Mouse (Mus musculus) mouse trophoblast stem cell (cell line): Measurements from ENCODE around the gene Tubb1.

Experiments
- in situ Hi-C, 2 experiments: fragments of 300-500 bp; cut with MseI, MboI; formaldehyde crosslinking; loops; 2 replicates in 1 of 2; 3 replicates in 1 of 2; pipeline ENCODE4 v1.15.1; 2025

Gene Tubb1

DNA sequence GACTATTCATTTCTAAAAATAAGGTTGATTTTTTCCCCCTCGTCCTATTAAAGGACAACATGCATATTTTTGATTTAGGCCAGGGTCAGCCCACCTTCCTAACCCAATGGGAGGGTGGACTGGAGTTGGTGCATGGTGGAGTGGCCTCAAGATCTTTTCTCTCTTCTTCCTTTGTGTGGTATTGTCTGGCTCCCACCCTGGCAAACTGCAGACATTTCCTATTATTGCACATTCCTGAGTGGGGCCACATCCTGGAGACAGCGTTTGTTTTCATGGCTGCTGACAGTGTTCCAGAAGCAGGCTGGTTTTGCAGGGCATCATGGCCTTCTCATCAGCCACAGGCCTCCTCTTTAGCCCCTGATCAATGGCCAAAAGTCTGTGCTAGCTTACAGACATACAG, 7.4 kb upstream of the Tubb1 start:
- in situ Hi-C loops = no loop called here

DNA sequence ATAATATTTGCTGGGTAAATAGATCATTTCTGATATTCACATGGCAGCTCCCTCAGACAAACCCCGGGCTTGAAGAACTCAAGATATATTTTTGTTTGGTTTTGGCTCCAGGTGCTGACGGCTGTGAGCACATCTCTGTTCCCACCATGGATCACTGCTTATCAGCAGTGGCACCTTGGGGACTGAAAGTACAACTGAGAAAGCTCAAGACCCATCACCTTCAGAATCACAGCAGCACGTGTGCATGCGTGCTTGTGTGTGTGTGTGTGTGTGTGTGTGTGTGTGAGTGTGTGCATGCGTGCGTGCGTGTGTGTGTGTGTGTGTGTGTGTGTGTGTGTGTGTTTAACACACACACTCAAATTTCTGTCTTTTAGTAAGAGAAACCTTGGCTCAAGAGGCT, 6.1 kb upstream of the Tubb1 start:
- in situ Hi-C loops = no loop called here

DNA sequence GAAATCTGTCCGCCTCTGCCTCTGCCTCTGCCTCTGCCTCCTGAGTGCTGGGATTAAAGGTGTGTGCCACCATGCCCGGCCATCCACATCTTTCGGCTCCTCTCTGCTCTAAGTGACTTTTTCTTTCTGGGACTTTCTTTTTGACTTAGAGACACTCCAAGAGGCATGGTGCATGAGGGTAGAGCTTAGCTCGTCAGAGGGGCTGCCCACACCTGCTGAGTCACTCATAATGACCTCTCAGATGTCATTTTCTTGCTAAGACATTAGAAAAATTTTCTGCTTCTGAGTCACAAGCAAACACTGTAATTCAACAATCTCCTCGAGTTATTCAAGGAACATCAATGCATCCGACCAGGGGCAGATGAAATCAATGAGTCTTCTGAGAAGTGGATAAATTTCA, 5.5 kb upstream of the Tubb1 start:
- in situ Hi-C loops = no loop called here

DNA sequence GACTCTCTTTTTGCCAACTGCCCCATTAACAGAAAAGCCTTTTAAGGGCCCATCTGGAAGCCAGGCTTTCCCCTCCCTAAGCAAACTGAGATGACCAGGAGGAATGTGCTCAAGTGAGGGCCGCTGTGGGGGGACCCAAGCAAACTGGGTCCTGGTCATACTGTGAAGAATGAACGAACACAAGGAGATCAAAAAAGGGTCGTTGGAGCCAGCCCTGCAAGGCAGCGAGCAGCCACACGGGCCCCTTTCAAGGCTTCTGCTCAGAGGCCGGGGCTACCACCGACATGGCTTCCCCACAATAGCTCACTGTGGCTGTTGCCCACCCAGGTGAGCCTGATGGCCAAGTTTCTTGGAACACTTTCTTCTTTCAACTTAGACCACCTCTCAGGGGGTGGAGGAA, 4.0 kb upstream of the Tubb1 start:
- in situ Hi-C loops = no loop called here

DNA sequence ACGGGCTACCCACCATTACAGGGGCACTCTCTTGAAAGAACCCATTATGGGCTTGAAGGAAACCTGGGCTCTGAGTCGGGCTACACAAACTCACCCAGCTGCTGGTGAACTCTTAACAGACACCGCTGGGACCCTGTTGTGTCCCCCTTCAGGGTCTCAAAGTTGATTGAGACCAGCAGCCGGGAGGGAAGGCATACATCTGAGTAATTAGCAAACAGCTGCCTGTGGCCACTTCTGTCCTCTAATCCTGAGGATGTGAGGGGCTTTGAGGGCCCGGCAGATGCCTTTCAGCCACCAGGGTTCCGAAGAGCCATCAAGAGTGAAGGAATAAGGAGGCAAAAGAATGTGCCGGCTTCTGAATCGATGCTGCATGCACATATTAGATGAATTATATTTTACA, 3.6 kb upstream of the Tubb1 start:
- in situ Hi-C loops = no loop called here

DNA sequence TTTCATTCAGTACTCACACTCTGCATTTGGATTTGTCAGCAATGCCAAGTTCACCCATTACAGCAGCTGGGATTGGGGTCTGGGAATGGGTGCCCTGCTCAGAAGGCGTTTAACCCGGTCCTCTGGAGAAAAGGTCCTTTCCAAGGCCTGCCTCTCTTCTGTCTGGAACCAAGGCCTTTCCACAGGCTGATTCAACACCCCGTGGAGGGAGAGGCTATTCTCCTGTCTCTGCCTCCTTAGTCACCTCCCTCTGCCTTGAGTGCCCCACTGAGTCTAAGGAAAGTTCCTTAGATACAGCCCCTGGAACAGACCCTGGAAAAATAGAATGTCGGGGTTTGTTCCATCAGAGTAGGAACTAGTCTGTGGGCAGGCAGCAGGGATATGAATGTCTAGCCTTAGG, 2.1 kb upstream of the Tubb1 start:
- in situ Hi-C loops = no loop called here

DNA sequence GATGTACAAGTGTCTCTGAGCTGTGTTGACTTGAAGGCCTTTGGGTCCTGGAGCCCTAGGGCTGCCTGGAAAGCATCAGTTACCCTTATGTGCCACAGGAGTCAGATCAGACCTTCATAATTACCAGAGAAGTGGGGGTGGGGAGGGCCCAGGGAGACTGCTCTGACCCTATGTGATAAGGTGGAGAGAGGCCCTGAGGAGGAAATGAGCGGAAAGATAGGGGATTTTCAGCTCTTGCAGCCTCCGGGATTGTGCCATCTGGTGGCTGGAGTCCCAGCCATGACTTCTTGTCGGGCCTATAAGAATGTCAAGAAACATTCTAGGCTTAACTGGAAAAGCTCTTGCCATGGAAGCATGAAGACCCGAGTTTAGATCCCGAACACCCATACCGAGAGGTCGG, 3.2 kb downstream of the Tubb1 start:
- in situ Hi-C loops = loop anchor here in 1 of 2 experiments (10.0 kb wide), 1 partner anchor 139 kb away; no protein-coding TSS in a partner anchor

DNA sequence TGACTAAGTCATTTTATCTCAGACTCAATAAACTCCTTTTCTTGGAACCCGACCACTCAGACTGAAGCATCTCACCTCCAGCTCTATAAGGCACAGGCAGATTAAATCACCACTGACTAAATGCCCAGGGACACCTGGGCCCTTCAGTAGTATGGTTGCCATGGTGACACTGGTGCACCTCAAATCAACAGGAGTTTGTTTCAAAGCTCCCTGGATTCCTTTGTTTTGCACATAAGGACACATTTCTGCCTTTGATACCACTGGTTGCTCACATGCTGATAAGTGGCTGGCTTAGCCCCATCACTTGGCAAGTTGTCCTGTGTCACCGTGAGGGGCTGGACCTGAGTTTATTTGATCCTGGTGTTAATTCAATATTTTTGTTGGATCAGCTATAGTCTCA, 8.9 kb downstream of the Tubb1 start:
- in situ Hi-C loops = loop anchor here in 1 of 2 experiments (10.0 kb wide), 1 partner anchor 145 kb away; no protein-coding TSS in a partner anchor

DNA sequence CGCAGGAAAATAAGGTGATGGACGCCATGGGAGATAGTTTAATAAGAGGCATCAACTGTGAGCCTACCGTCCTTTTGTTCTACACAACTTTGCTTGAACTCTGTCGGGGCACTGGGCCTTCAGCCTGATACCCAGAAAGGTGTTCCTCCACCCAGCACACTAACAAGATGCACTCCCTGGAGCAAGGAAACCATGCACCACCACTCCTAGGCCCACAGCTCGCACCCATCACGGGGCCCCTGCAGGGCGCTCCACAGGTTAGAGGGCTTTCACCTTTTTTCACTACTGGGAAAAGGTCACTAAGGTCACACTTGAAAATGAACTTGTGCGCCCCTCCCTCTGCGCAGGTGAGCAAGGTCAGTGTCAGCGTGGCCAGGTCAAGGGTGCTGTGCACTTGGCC, 12.9 kb downstream of the Tubb1 start:
- in situ Hi-C loops = no loop called here

DNA sequence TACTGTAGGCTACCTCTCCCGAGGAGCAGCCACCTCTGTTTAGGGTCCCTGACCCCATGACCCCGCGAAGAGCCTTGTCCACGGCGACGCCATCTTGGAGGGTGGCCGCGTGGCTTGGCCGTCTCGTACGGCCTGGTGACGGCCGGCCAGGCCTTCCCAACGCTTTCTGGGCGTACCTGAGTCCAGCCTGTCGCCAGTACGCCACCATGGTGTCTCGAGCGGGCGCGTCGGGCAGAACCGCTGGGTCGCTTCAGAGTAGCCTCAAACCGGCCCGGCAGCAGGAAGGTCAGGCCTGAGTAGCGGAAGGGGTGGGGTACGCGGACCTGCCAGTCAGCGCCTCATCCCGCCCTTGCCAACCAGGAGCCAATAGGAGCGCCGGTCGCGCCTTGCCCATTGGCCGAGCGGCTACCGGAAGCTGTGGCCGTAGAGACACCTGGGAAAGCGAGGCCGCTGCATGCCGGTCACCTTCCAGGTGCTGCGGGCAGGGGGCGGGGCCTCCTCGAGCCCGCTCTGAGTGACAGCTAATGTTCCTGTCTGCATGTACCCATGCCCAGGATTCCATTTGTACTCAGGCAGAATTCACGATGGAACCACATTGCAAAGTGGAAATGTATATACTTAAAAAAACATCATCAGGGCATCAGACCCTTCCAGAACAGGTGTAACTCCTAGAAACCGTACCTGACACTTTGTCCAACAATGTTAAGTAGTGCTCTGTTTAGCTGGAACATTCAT, 13.5 kb downstream of the Tubb1 start, which contains the start of gene Atp5e:
Gene Atp5e (minus strand): TSS at position 317 of the 735 bp plus-strand sequence.
- in situ Hi-C loops = no loop called here

DNA sequence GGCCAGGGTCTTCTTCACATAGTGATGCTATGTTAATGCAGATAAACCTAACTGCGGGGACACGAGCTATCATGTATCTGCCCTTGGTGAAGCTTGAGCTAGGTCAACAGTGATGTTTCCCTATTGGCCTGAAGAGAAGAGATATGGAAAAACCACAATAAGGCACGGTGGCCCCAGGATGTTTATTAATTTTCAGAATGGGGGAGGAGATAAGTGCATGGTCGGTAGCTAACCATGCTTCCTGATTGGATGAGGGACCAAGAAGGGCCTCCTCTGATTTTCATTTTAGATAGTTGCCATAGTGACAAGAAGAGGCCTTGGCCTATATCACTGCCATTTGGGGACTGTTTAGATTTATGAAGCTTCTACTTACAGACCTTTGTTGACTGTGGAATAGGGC, 19.8 kb downstream of the Tubb1 start:
- in situ Hi-C loops = no loop called here

DNA sequence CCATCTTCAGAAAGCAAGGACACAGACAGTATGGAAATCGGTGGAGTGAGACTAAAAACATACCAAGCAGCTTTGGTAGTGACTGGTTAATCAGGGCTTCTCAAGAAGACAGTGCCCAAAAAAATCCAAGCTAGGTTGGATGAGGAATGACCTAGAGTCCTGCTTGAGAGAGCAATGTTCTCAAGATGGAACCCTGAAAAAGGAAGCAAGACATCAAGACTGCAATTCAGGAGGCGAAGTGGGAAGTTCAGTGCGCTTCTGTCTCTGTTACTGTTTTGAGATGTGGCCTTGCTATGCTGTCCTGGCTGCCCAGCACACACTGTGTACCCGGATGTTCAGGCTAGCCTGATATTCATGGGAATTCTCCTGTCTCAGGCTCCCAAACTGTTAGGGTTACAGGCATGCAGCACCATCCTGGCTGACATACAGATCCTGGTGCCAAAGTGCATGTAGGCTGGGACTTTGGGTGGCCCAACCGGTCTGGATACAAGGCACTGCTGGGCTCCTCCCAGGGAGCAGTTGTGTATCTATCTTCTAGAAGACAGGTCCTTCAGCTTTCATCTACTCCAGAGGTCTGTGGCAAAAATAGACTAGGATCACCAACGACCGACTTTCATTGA, 20.4 kb downstream of the Tubb1 start:
- in situ Hi-C loops = no loop called here

DNA sequence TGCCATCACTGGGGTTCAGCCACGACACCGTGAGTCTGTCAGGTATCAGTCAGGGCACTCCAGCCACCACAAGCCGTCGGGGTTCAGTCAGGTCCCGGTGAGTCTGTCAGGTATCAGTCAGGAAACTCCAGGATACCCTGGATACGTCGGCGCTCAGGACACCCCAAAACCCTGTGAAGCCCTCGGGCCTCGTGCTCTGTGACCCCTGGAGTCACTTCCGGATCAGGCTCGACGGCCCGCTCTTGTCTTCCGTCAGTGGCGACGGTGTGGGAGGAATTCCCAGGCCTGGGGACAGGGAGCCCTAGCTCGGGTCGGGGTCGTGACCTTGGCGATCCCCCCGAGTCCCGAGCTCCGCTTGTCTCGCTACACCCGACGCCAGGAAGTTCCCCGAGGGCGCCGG, 21.9 kb downstream of the Tubb1 start:
- in situ Hi-C loops = no loop called here

DNA sequence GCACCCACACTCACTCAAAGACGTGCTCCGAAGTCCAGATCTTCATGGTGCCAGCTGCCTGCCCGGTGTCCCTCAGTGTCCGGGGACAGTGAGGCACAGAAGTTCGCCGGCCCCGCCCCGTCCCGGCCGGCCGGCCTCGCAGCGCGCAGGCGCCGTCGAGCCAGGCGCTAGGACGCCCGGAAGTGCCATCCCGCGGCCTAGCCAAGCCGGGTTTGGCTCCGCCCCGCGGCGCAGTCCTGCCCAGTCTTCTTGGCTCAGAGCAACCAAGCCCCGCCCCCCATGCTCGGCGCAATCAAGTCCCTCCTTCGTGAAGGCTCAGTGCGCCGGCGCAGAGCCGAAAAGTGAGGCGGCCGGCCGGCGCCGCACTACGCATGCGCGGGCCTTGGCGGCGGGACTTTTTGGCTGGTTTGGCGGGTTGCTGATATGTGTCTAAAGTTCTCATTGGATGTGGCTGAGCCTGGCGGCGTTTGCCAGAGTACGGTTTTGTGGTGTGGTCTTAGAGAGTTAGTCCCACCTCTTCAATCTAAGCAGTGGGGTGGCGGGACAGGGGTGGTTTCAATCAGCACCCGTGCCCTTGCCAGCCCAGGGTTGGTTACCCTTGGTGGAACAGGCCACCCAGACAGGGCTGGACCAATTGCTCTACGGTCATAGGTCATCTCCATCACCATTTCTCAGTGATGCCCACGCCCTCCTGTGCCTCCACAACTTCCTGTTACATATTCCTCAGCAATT, 22.5 kb downstream of the Tubb1 start, which contains the start of gene Prelid3b:
Gene Prelid3b (minus strand): TSS at position 264 of the 732 bp plus-strand sequence.
- in situ Hi-C loops = no loop called here

DNA sequence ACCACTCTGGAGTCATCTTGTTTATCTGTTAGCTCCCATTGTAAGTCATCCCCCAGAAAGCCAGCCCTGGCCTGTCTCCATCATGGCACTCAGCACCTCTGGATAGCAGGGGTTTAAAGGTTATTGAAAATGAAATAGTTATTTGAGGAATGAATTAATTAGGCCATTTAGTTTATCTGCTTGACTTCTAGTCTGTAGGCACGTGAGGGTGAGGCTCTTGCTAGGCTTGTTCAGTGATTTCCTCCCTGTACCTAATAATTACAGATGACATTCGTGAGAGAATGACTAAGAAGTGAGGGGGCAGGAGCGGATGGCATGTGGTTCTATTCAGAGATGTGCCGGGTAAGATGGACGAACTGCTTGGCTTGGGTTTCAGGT, 23.0 kb downstream of the Tubb1 start:
- in situ Hi-C loops = no loop called here

DNA sequence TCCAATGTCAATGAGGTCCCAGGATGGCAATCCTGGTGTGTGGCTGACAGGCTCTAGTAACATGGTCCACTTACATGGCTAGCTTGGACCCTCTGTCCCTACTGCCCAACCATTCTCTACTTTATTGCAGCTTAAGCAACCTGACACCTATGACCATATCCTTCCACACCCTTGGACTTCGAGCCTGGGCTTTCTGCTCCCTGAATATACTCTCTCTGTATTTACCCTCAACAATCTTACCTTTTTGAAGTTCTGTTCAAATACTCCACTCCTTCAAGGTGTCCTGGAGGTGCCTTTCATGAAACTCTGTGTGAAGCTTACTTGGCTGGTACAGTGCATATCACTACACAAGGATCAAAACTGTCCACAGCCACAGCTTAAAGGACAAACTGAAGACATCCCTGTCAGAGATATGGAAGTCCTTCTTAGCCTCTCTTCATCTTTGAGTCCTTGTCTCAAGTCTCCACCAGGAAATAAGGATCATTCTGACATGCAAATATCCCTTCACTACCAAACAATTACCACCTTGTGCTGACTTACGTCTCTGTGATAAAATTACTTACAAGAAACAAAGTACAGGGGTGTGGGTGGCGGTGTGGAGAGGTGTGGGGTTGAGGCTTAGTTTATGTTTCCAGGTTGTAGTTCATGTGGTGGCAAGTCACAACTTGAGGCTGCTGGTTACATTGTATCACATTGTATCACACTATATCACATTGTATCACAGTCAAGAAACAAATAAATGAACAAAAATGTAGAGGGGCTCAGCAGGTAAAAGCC, 27.2 kb downstream of the Tubb1 start:
- in situ Hi-C loops = no loop called here

DNA sequence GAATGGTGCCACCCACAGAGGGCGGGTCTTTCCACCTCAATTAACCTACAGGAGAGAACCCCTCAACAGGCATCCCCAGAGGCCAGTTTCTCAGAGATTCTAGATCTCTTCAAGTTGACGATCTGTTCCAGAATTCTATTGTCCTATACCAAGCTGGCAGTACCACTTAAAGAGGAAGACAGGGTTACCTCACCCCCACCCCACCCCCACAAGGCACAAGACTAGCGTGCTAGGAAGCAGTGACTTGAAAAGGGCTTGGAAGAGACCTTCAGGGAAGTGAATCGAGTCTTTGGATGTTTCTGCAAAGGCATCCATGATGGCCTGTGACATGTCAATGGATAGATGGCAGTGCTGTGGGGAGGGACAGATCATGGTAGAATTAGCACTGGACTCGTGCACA, 28.3 kb downstream of the Tubb1 start:
- in situ Hi-C loops = no loop called here

DNA sequence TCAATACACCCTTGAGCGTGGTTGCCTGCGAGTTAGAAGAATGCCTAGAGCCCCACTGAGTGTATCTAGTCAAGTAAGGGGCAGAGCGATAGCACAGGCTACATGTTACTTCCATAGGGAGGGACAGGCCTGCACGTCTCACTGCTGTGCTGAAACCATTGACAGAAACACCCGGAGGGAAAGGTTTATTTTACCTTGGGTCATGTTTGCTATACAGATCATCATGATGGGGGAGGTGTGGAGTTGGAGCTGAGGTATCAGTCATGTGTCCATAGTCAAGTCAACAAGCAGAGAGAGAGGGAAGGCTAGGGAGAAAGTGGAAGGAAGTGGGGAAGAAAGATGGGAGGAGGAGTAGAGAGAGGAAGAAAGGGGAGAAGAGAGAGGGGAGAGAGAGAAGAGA, 36.5 kb downstream of the Tubb1 start:
- in situ Hi-C loops = no loop called here

DNA sequence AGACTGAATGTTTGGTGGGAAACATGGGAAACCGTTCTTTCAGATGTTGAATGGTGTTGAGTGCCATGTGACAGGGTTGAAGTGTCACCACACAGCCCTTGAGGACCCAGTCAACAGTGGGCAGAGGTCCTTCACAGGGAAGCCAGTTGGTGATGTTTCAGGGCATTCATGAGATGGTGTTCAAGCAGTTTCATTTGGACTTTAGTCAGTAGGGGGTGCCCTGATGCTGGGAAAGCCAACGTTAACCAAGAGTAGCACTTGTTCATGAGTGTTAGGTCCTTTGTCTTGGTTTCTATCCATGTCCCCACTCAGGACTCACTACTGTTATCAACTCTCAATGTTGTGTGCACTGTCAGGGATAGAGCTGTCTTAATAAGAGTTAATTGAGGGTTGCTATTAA, 42.4 kb downstream of the Tubb1 start:
- in situ Hi-C loops = no loop called here

DNA sequence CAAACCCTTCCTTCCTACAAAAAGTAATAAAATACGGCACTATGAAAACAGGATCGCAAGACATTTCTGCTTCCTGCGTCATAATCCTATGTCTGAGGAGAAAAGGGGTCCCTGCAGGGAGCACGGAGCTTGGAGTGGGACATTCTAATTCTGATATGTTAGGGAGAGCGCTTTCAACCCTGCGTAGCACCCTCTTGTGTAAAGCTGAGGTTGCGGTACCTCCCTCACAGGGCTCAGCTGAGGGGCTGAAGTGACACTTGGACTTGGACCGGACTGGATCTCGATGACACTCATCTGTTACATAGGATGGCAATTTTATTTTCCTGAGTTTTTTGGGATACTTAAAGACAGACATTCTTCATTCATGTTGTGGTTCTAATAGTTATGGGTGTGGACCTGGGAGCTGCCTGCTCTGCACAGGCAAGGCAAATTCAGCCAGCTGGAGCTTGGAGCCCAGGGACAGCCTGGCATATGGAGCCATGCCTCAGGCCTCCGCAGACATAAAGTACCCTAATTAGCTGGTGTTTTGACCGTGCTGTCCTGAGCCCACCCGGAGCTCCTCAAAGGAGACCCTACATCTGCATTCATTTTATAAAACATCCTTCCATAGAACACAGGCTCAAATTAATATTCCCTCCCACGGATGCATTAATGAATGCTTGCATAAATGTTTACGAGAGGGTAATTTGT, 50.5 kb downstream of the Tubb1 start:
- in situ Hi-C loops = loop anchor here in 1 of 2 experiments (10.0 kb wide), 1 partner anchor 164 kb away; no protein-coding TSS in a partner anchor

DNA sequence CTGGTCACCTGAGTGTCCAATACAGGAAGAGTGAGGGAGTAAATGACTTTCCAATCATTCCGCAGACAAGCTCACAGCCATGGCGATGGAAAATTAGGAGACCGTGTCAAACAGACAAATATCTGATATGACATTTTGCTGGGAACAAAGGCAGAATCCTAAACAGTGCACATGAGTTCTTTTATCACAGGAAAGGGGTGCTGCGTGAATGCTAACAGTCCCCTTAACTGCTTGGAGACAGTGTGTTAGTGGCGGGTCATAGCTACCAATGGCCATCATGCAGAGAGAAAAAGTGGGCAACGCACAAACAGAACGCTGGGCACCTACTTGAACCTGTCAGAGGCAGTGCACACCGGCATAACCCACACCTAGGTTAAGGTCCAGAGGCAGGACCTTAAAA, 51.0 kb downstream of the Tubb1 start:
- in situ Hi-C loops = loop anchor here in 1 of 2 experiments (10.0 kb wide), 1 partner anchor 163 kb away; no protein-coding TSS in a partner anchor
